Mouse (Mus musculus) hindbrain, embryonic 15.5 days (tissue): ENCODE data around the gene Shisa3. TPM values are rescaled to one million over a fixed set of nuclear protein-coding genes. Genes with fewer than 3 reads are reported as not detected.

Source experiments
- ATAC-seq: fragments of 200-750 bp; cut with Nextera tagmentation; 2 replicates; pipeline ENCODE4 v1.8.0; 2017; ENCODE audit warnings: low read depth, moderate number of reproducible peaks, moderate TSS enrichment; ENCODE audit not compliant: low FRiP score
- H3K27ac ChIP-seq: fragments of 300-500 bp; sonication (generic); replicated peaks from 2 replicates; pipeline ENCODE4 v1.5.1; 2015; ENCODE audit warnings: mild to moderate bottlenecking, inconsistent platforms
- H3K27me3 ChIP-seq: fragments of 300-500 bp; sonication (generic); 2 replicates; pipeline ENCODE4 v1.6.1; 2015; ENCODE audit warnings: control low read depth, inconsistent platforms
- H3K36me3 ChIP-seq: fragments of 300-500 bp; sonication (generic); 2 replicates; pipeline ENCODE4 v1.6.1; 2015; ENCODE audit warnings: control low read depth, inconsistent platforms
- H3K4me1 ChIP-seq: fragments of 300-500 bp; sonication (generic); replicated peaks from 2 replicates; pipeline ENCODE4 v1.6.1; 2015; ENCODE audit warnings: control low read depth, inconsistent platforms
- H3K4me2 ChIP-seq: fragments of 300-500 bp; sonication (generic); 2 replicates; pipeline ENCODE4 v1.6.1; 2015; ENCODE audit warnings: moderate library complexity, mild to moderate bottlenecking, inconsistent platforms
- H3K4me3 ChIP-seq: fragments of 300-500 bp; sonication (generic); 2 replicates; pipeline ENCODE4 v1.5.1; 2015; ENCODE audit warnings: mild to moderate bottlenecking, inconsistent platforms
- H3K9ac ChIP-seq: fragments of 300-500 bp; sonication (generic); 2 replicates; pipeline ENCODE4 v1.6.1; 2015; ENCODE audit warnings: inconsistent platforms
- H3K9me3 ChIP-seq: fragments of 300-500 bp; sonication (generic); 2 replicates; pipeline ENCODE4 v1.6.1; 2016; ENCODE audit warnings: control low read depth, inconsistent platforms
- WGBS: fragments of 180-500 bp; shearing (Covaris S2); methylation state at CpG from one replicate; pipeline ENCODE4 v1.1.7; 2015; 5-methylcytosine and 5-hydroxymethylcytosine counted together
- polyA plus RNA-seq: library from polyadenylated mRNA; unstranded; fragments of >200 nt; fragmentation: Nextera tagmentation; extraction: Ambion mirVana; gene quantifications from 2 replicates; pipeline ENCODE4 v1.2.1, GENCODE M21; 2015

The Shisa3 gene
- 4.2 and 4.7 TPM in 2 replicates for polyA plus RNA-seq

DNA sequence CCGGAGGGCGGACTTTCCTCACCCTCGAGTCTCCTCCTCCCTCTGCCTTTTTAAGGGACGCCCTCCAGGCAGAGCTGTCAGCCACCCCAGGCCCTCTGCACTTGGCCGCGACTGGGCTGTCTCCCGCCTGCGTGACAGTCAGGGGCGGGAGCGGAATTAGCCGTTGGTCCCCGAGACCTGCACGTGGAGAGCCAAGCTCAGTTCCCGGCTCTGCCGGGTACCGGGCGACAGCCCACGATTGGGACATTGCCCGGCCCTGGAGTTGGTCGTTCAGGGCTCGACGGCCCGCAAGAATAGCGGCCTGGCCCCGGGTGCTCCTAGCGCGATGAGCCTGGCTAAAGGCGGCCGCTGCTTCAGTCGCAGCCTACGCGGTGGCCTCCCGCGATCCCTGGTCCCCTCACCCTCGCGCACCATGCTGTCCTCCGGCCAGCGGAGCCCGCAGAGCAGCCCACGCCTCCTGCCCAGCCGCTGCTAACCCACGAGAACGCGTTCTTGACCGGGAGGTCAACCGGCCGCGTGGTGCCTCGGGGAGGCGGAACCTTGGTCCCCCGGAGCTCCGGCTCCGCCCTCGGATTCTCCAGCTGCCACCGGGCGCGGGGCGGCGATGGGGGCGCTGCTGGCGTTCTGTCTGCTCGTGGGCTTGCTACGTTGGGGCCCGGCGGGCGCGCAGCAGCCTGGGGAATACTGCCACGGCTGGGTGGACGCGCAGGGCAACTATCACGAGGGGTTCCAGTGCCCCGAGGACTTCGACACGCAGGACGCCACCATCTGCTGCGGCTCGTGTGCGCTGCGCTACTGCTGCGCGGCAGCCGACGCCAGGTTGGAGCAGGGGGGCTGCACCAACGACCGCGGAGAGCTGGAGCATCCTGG lies at the start of gene Shisa3:
Gene Shisa3, plus strand, starts transcription at position 79 of the 870 bp plus-strand sequence.
- no peak within 1 kb of the TSS for H3K27ac ChIP-seq
- WGBS, result under 1% methylated on average over 85 of the region's 86 CpGs
- H3K9me3 ChIP-seq, result no peaks in the 10 kb centered on the region
- ATAC-seq, result peak; percentile 72
- peaks cover 61% of the 10 kb centered on the region for H3K27me3 ChIP-seq
- H3K4me1 ChIP-seq, result peaks cover 18% of the 10 kb centered on the region
- H3K4me3 ChIP-seq, result peak within 1 kb of the TSS; percentile 42
- H3K4me2 ChIP-seq, result peak within 1 kb of the TSS; percentile 81
- H3K36me3 ChIP-seq, result no peaks in the 10 kb centered on the region
- H3K9ac ChIP-seq, result 0 out of 2 replicates have a peak within 1 kb of the TSS, but pooled peaks have one; percentile 5

DNA sequence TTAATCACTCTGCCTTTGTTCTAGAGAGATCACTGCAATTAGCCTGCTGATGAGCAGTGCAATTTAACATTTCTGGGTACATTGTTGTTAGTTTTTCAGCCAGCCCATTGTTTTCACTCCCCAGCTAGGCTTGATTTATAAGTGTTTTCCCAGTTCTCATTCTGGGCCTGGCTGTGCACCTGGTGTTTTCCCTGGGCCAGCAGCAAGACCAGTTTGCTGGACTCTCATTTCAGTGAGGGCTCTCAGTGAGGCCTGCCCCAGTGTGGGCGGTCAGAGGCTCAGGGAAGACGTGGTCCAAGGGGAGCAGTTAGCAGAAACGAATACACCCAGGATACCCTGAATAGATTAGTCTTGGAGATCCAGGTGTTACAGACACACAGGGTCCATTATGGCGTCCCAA lies 49.0 kb upstream of the Shisa3 start:
- no peaks in the 10 kb centered on the region for H3K9me3 ChIP-seq
- 71% methylated on average over 4 of the region's 4 CpGs for WGBS

DNA sequence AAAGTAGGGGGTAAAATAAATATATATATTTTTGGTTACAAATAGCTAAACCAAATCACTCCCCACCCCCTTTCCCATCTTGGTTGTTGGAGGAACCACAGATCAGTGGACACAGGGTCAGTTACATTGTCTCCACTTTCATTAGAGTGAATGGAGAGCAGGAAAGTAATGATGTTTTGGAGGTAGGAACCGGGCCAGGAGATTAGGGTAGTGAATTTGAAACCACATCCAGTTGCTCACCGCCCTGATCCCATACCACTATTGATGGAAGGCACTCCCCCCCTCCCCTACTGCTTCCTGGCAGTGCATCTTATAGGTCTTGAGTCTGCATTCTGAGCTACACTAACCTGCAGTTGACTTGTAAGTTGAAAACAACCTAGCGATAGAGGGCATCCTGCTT lies 48.6 kb upstream of the Shisa3 start:
- no peaks in the 10 kb centered on the region for H3K36me3 ChIP-seq
- H3K4me1 ChIP-seq, result no peaks in the 10 kb centered on the region
- H3K27me3 ChIP-seq, result no peaks in the 10 kb centered on the region
- 92% methylated on average over 3 of the region's 3 CpGs for WGBS
- H3K4me2 ChIP-seq, result no peak overlapping the region
- no peak overlapping the region for H3K27ac ChIP-seq
- H3K4me3 ChIP-seq, result no peak overlapping the region
- no peak overlapping the region for H3K9ac ChIP-seq
- H3K9me3 ChIP-seq, result no peaks in the 10 kb centered on the region
- no peak for ATAC-seq

More for the DNA sequence above, 49.0 kb upstream of the Shisa3 start:
- Histone ChIP-seq H3K4me3 (no peak overlapping the region), H3K36me3 (no peaks in the 10 kb centered on the region), H3K27ac (no peak overlapping the region), H3K9ac (no peak overlapping the region), H3K27me3 (no peaks in the 10 kb centered on the region), H3K4me2 (no peak overlapping the region), H3K4me1 (no peaks in the 10 kb centered on the region)
- no peak for ATAC-seq

DNA sequence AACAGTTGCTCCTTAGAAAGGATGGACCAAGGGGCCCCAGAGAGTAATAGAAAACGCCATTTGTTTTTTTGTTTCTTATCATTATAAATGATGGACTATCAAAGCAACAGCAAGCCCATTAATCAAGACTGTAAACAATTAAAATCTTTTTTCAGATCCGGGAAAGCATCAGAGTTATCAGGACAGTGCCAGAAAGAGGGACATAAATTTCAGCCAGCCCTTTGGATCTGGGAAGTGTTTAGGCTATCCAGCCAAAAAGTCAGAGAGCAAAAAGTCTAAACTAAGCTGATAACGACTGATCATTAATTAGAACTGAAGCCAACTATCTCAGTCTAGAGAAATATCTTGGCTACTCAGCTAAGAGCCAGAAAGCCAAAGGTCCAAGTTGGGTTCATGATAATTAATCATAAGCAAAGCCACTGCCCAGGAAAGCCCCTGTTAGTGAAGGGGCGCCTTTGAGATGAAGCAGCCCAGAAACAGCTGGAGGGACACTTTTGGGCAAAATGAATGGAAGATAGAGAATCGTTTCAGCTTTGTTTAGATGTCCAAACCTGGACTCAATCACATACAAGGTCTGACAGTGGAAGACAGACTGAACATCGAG lies 35.0 kb upstream of the Shisa3 start:
- no peak overlapping the region for H3K4me2 ChIP-seq
- H3K36me3 ChIP-seq, result no peaks in the 10 kb centered on the region
- no peaks in the 10 kb centered on the region for H3K9me3 ChIP-seq
- H3K4me1 ChIP-seq, result no peaks in the 10 kb centered on the region
- H3K27ac ChIP-seq, result no peak overlapping the region
- no peak overlapping the region for H3K9ac ChIP-seq
- no peaks in the 10 kb centered on the region for H3K27me3 ChIP-seq
- WGBS, result 64% methylated on average over 6 of the region's 6 CpGs
- H3K4me3 ChIP-seq, result no peak overlapping the region
- ATAC-seq, result no peak

DNA sequence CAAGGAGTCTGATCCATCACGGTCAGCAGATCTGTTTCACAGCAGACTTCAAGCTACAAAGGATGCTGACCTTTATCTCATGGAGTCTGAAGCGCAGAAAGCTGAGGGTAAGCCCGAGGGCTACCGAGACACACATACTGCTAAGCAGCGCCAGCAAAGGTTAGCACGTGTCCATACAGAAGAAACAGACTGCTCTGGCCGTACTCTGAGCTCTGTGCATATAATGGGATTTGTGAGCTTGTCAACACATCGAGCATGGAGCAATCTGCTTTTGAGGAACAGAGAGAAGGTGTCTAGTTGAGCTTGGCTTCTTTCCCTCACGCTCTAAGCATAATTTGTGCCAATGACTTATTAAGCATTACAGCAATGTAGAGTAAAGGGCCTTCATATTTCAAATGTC lies 33.6 kb upstream of the Shisa3 start:
- Histone ChIP-seq H3K4me3 (no peak overlapping the region), H3K9me3 (no peaks in the 10 kb centered on the region), H3K36me3 (no peaks in the 10 kb centered on the region), H3K27ac (no peak overlapping the region), H3K4me2 (no peak overlapping the region), H3K27me3 (no peaks in the 10 kb centered on the region), H3K4me1 (no peaks in the 10 kb centered on the region), H3K9ac (no peak overlapping the region)
- 90% methylated on average over 9 of the region's 9 CpGs for WGBS
- ATAC-seq, result no peak

DNA sequence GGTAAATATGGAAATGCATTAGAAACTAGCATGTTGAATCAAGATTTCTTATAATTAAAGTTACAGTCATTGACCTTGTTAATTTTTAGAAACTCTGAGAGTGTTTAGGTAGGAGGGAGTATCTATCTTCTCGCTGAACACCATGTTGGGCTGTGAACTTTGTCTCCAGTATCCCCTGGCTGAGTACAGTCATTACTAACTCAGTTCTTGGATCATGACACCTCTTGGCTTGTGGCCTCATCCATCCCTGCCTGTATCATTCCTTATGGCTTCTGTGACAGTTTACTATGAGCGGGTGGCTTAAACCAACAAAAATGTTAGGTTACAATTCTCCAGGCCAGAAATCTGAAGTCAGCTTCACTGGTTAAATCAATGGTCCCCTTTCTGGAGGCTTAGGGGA lies 32.0 kb upstream of the Shisa3 start:
- H3K27me3 ChIP-seq, result no peaks in the 10 kb centered on the region
- H3K27ac ChIP-seq, result no peak overlapping the region
- H3K9me3 ChIP-seq, result no peaks in the 10 kb centered on the region
- no peak overlapping the region for H3K4me3 ChIP-seq
- ATAC-seq, result no peak
- H3K4me2 ChIP-seq, result no peak overlapping the region
- no peaks in the 10 kb centered on the region for H3K4me1 ChIP-seq
- no peak overlapping the region for H3K9ac ChIP-seq
- 87% methylated on average over 2 of the region's 2 CpGs for WGBS
- H3K36me3 ChIP-seq, result no peaks in the 10 kb centered on the region

DNA sequence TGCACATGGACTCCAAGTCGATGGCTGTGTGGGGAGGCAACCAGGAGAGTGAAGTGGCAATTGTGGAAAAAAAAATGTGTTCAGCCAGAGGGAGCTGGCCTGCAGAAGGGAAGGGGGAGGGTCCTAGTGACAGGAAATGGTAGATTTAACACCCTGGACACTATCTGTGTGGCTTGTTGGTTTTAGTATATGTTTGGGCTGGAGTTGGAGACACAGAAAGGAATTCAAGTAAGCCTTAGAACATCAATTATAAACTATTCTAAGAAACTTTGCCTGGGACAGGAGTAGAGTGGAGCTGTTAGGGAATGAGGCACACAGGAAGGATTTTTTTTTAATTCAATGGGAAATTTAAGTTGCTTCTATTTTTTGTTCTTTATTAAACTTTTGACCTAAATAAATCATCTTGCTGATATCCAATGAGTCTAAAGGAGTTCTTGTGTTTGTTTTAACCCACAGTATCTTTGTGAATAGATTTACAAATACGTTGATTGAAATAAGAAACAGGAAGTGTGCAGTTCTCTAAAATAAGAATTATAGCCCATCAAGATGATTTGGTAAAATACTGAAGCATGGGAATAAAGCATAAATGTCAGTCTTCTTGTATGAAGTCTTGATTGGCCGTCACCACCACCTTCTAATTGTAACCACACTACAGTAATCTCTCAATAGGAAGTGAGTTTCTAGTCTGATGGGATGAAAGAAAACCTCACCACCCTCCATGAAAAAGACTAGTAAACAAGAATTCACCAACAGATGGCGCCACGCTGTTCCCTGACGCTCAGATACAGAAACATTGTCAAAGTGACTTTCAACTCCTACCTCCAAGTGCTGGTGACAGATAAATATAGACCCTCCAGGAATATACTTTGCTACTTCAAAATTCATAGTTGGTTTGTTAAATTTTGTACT lies 27.7 kb upstream of the Shisa3 start:
- Histone ChIP-seq H3K27me3 (no peaks in the 10 kb centered on the region), H3K4me1 (no peaks in the 10 kb centered on the region), H3K9me3 (no peaks in the 10 kb centered on the region), H3K4me3 (no peak overlapping the region), H3K9ac (no peak overlapping the region), H3K4me2 (no peak overlapping the region), H3K36me3 (no peaks in the 10 kb centered on the region), H3K27ac (no peak overlapping the region)
- WGBS, result 51% methylated on average over 6 of the region's 6 CpGs
- no peak for ATAC-seq

DNA sequence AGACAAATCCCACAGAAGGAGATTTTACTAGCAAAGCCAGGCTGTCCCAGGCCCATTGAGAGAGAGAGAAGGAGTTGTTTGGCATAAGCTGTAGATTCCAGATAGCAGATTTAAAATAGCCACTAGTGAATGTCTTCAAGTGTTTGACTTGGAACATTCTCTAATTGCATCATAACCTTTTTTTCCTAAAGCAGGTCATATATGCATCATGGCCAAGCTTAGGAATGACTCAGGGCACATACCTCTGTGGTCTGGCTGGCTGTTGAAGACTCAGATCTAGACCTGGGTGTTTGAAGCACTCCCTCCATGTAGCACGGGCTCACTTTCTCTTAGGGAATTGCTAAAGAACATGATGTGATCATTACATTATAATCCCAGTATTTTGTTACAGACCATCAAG lies 12.6 kb upstream of the Shisa3 start:
- no peak overlapping the region for H3K4me3 ChIP-seq
- no peak overlapping the region for H3K4me2 ChIP-seq
- H3K9me3 ChIP-seq, result no peaks in the 10 kb centered on the region
- WGBS, result 84% methylated on average over 1 of the region's 1 CpGs
- no peak for ATAC-seq
- no peaks in the 10 kb centered on the region for H3K36me3 ChIP-seq
- no peaks in the 10 kb centered on the region for H3K27me3 ChIP-seq
- H3K4me1 ChIP-seq, result no peaks in the 10 kb centered on the region
- no peak overlapping the region for H3K9ac ChIP-seq
- no peak overlapping the region for H3K27ac ChIP-seq

DNA sequence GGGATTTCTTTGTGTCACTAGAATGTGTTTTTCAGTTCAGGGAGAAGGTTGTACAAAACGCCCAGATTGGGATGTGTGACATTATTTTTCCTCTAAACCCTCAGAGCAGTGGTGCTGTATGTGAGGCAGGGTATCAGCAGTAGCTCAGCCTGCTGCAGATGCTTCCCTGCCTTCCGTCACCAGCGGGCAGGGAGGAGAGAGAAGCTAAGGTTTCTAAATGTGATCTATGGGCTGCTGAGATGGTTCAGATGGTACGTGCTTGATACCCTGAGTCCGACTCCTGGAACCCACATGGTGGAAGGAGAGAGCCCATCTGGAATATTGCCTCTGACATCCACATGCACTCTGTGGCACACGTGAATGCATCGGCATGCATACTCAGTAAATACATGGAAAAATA lies 12.1 kb upstream of the Shisa3 start:
- H3K36me3 ChIP-seq, result no peaks in the 10 kb centered on the region
- no peak for ATAC-seq
- no peak overlapping the region for H3K4me2 ChIP-seq
- no peak overlapping the region for H3K9ac ChIP-seq
- H3K4me1 ChIP-seq, result 0 out of 2 replicates have a peak, but pooled peaks cover 3% of the 10 kb centered on the region
- H3K9me3 ChIP-seq, result no peaks in the 10 kb centered on the region
- H3K4me3 ChIP-seq, result no peak overlapping the region
- no peak overlapping the region for H3K27ac ChIP-seq
- no peaks in the 10 kb centered on the region for H3K27me3 ChIP-seq
- WGBS, result 71% methylated on average over 7 of the region's 7 CpGs

DNA sequence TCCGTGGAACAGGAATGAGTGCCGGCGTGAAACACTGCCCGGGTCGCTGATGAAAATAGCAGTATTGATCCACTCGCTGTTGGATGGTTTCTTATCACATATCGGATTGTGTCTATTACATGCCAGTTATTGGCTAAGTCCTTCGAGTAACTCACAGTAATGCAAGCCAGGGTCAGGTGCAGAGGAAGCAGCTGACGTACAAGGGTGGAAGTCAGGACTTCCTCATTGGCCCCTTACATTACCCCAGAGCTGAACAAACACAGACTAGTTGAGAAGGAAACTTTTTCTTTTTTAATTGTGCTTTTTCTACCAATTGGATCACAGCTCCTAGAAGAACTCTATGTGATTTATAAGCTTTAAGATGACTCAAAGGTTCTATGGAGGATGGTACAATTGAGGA lies 7.7 kb upstream of the Shisa3 start:
- Histone ChIP-seq H3K4me2 (no peak overlapping the region), H3K9ac (no peak overlapping the region), H3K9me3 (no peaks in the 10 kb centered on the region), H3K27me3 (peaks cover 26% of the 10 kb centered on the region), H3K36me3 (no peaks in the 10 kb centered on the region), H3K4me3 (no peak overlapping the region), H3K4me1 (0 out of 2 replicates have a peak, but pooled peaks cover 3% of the 10 kb centered on the region), H3K27ac (no peak overlapping the region)
- no peak for ATAC-seq
- 90% methylated on average over 9 of the region's 9 CpGs for WGBS

DNA sequence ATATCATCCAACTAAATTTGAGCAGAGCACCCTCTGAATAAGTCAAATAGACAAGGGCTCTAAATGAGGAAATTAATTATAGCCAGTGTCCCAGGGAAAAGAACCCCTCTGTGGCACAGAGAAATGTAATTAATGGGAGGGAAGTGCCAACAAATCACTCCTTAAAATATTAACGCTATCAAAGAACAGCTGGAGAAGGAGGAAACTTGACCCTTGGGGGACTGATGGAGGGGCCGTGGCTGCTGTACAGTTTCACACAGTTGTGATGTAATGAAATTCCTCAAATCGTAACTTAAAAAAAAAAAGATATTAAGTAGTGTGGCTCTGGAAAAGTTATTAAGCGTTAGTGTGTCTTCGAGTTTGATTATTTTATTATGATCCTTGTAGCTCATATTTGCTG lies 1.7 kb upstream of the Shisa3 start:
- WGBS, result 43% methylated on average over 5 of the region's 5 CpGs
- peaks cover 18% of the 10 kb centered on the region for H3K4me1 ChIP-seq

More for the DNA sequence above, 1.7 kb upstream of the Shisa3 start:
- no peaks in the 10 kb centered on the region for H3K9me3 ChIP-seq
- ATAC-seq, result no peak
- no peaks in the 10 kb centered on the region for H3K36me3 ChIP-seq
- H3K9ac ChIP-seq, result no peak overlapping the region
- peaks cover 65% of the 10 kb centered on the region for H3K27me3 ChIP-seq
- no peak overlapping the region for H3K4me2 ChIP-seq
- no peak overlapping the region for H3K27ac ChIP-seq
- H3K4me3 ChIP-seq, result no peak overlapping the region
